Mouse (Mus musculus): Measurements from ENCODE around the gene 1700020D05Rik.
A peak's percentile ranks its signal among the peaks of the same experiment; 100 is the strongest.

The 1700020D05Rik gene

DNA sequence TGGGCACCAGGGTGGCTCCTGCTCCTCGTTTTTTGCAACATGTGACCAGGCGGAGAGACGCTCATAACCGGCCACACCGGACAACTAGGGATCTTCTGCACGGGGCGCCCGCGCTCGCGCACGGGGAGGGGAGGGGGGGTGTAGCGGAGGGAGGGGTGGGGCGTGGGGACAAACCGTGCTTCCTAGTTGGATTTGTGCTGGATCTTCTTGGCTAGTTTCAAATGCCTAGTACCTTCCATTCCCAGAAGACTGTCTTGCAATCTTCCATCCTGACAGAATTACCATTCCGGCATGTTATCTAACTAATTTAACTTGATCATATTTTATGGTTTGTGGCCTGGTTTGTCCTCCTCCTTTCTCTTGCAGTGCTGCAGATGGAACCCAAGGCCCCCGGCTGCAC, at the start of gene 1700020D05Rik:
1700020D05Rik (minus strand) TSS at position 101 of the 400 bp plus-strand sequence.
- no peak for DNase-seq (ENCODE audit: low read depth, low spot score)

DNA sequence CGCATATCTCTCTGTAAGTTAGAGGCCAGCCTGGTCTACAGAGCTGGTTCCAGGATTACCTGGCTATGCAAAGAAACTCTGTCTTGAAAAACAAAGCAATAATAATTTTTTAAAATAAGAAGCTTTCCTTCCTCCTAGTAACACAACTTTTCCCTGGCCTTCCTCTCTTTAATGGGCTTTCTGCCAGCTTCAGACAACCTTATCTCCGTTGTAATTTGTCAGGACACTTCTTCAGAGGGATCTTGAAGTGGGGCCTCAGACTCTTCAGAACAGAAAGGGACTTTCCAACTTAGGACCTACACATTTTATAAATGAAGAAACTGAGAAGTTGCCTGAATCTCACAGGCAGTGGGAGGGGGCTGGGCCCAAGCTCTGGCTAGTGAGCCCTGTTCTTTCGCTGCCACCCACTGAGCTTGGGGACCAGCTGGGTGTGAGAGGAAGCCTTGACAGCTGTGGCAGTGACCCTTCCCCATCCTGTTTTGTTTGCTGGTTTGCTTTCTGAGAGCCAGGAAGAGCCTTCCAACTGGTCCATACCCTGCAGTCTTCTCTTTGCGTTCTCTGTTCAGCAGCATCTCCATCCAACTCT, 44.0 kb upstream of the 1700020D05Rik start:
- no peak for DNase-seq (ENCODE audit: low read depth, low spot score)

DNA sequence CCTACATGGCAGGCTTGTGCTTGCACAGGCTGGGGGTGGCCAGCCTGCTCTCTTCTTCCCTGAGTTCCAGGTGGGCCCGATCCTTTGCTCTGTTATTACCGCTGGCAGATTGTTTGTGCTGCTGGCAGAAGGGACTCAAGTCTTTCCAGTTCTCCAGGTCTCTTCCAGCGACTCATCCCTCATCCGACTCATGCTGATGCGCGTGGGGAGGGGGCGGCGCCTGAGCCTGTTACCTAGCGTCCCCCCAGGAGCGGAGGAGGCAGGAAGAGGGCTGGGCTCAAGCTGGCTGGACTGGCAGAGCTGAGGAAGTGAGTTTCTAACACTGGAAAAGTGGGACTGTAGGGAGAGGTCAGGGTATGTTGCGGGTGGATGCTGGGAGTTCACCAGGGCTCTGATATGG, 40.4 kb upstream of the 1700020D05Rik start:
- no peak for DNase-seq (ENCODE audit: low read depth, low spot score)

DNA sequence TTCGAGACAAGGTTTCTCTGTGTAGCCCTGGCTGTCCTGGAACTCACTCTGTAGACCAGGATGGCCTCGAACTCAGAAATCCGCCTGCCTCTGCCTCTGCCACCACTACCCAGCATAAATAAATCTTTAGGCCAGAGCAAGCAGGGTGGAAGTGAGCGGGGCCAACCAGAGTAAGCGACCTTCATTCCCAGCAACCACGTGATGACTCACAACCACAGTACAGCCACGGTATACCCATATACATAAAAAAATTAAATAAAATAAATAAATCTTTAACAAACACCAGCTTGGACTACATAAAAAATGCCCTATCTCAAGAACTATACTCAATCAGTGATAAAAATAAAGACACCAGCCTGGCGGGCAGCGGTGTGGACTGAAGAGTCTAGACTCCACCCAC, 39.8 kb upstream of the 1700020D05Rik start:
- DNase-seq (ENCODE audit: low read depth, low spot score): no peak

DNA sequence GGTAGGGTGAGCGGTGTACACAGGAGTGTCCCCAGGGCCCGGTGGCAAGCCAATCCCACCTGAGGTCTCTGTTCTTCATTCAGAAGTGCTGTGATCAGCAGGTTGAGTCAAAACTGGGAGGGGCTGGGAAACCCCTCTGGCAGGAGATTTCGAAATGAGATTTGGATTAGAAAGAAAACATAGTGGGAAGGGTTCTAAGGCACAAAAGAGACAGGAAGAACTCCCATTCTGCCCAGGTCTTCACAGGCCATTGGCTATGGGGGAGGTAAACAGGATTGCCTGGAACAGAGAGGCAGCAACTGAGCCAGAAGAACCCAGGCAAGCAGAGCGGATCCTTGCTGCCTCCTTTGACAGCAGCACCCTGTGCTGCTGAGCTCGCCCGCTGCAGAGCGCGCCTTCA, 35.2 kb upstream of the 1700020D05Rik start:
- DNase-seq (ENCODE audit: low read depth, low spot score): no peak

DNA sequence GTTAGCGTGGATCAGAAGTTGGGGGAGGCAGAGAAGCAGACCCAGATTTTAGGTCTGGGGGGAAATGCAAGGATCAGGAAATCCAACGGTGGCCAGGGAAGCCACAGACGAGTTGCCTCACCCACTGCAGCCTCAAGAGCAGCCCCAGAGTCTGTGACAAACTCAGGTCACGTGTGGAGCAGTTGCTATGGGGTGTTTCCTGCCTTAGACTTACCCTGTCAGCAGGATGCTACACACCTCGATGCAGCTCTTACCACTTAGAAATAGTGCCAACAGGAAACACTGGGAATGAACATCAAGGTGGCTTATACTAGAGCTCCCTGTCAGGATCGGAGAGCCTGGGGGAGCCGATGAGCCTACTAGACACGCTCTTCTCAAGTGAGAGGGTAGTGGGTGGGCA, 28.9 kb upstream of the 1700020D05Rik start:
- DNase-seq (ENCODE audit: low read depth, low spot score): peak; percentile 72

DNA sequence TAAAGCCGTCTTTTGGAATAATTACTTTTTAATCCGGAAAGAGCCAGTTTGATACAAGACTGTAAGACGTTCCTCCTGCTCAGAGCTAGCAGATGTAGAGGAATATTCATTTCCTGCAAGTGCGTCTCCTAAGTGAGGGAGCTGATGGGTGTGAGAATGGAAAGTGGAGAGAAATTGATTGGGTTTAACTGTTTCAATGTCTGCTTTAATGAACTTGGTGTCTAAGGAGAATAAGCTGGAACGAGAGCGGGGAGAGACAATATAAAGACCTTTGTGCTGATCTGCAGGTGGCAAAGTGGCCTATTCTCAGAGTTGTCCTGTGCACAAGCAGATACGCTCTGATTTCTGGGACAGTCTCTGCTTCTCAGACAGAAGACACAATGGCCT, 26.5 kb upstream of the 1700020D05Rik start:
- no peak for DNase-seq (ENCODE audit: low read depth, low spot score)

DNA sequence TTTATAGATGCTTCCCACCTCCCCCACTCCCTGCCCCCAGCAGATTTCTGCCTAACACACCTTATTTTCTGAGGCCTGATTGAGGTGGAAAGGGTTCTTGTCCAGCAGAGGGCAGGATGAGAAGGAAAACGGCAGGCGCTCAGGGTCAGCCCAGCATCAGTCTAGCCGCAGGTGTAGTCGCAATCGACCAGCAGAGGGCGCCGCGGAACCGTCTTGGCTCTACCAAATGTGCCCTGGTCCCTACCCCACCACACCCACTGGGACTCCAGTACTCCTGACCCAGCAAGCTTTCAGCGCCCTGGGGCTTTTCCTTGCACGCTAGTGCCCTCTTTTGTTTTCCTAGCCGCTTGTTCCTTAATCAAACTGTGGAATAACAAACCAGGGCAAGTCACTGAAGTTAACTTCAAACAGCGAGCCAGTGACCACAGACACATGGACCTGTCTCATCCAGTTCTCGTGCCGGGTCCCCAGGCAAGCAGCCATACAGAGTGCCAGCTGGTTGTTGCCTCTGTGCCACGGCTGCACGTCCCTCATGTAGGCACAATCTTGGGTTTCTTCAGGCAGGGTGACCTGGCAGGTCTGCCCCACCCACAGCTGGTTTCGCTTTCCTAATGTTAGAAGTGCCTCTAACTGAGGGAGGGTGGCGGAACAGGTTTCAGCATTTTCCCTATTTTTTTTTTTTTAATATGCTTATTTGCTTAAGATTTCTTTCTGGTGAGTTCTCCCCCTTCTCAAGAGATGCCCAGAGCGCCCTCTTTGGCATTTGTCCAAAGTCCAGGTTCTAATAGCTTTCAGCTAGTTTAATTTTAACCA, 25.9 kb upstream of the 1700020D05Rik start:
- DNase-seq (ENCODE audit: low read depth, low spot score): peak; percentile 90

DNA sequence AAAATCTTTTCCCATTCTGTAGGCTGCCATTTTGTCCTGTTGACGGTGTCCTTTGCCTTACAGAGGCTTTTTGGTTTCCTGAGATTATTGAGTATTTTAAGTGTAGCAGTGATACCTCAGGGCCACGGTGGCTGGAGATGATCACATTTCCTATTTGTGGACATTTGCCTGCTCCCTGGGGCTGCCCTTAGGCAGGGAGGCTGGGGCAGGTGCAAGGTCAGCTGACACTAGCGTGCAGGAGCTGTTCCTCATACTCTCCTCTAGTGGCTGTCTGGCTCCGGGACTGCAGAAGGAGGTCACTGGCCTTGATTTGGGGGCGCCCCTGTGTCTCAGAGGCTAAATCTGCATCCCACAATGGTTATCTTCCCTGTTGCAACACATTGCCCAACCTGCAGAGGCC, 21.6 kb upstream of the 1700020D05Rik start:
- DNase-seq (ENCODE audit: low read depth, low spot score): no peak

DNA sequence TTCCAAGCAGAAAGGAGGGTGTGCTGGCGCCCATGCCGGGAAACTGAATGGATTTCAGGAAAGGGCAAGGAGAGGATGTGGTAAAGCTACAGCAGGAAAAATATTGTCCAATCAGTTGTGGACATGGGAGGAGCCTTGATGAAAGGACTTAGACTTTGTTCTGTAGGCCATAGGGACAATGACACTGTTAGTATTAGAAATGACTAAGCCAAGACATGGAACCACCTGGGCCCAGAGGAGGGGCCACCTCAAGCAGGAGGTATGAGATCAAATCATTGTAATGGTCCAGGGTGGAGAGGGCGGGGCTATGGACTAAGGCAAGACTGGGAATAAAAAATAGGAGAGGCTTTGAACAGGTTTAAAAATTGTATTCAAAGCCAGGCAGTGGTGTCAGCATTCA, 15.1 kb upstream of the 1700020D05Rik start:
- no peak for DNase-seq (ENCODE audit: low read depth, low spot score)

DNA sequence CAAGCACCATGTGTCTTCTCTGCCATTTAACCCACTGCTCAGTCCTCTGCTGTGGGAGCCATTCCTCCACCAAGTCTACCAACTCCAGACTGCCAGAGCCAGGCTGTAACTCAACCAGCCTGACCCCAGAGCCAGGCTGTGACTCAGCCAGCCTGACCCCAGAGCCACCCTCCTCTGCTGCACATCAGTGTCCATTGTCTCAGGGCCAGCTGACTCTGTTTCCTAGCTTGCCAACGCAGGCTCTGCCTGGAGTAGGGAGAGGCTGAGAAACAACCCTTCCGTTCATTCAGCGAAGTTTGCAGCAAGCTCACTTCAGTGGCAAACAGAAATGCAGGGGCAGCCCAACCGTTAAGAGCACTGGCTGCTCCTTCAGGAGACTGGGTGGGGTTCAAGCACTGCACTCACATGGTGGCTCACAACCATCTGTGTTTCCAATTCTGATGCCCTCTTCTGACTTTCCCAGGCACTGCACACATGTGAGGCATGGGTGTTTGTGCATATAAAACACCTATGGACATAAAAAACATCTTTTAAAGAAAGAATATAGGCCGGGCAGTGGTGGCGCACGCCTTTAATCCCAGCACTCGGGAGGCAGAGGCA, 13.4 kb upstream of the 1700020D05Rik start:
- no peak for DNase-seq (ENCODE audit: low read depth, low spot score)

DNA sequence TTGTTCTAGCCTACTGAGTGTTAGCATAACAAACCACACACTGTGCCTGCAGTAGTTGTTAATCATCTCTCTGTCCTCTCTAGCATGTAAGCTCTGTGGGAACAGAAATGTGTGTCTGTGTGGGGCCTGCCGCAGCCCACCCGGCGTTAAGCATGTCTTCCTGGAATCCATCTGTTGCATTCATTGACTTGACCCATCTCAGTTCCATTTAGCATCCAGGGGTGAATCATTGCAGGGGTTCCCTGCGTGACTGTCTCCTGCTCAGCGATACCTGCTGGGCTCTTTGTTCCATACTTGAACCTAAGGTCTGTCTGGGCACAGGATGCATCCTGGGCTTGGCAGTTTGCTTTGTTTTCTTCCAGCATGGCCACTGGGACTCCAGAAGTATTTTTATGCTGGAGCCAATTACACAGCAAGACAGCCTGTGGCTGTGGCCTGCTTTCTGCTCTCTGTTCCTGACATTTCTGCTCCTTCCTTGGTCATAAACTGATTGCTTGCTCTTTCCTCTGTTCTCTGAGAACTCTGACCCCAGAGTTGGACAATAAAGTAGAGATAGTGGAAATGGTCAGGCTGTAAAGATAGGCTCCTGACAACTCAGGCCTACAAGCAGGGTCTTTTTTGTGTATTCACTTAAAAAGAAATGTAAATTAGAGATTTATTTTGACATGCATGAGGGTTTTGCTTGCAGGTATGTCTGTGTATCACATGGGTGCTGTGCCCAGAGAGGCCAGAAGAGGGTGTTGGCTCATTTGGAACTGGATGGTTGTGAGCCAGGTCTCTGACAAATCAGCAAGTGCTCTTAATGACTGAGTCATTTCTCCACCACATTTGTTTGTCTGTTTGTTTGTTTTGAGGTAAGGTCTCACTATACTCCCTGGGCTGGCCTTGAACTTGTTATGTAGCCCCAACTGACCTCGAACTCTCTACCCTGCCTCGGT, 12.5 kb upstream of the 1700020D05Rik start:
- DNase-seq (ENCODE audit: low read depth, low spot score): no peak

DNA sequence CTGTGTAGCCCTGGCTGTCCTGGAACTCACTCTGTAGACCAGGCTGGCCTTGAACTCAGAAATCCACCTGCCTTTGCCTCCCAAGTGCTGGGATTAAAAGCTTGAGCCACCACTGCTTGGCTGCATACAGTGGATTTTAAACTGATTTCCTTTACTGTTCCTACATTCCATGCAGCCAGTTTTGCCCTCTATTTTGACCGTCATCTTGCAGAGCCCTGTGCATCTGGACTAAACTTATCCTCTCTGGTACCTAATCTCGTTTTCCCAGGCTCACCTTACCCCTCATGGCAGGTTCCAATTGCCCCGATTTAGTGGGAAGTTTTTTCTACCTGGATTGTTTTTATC, 9.4 kb upstream of the 1700020D05Rik start:
- no peak for DNase-seq (ENCODE audit: low read depth, low spot score)

DNA sequence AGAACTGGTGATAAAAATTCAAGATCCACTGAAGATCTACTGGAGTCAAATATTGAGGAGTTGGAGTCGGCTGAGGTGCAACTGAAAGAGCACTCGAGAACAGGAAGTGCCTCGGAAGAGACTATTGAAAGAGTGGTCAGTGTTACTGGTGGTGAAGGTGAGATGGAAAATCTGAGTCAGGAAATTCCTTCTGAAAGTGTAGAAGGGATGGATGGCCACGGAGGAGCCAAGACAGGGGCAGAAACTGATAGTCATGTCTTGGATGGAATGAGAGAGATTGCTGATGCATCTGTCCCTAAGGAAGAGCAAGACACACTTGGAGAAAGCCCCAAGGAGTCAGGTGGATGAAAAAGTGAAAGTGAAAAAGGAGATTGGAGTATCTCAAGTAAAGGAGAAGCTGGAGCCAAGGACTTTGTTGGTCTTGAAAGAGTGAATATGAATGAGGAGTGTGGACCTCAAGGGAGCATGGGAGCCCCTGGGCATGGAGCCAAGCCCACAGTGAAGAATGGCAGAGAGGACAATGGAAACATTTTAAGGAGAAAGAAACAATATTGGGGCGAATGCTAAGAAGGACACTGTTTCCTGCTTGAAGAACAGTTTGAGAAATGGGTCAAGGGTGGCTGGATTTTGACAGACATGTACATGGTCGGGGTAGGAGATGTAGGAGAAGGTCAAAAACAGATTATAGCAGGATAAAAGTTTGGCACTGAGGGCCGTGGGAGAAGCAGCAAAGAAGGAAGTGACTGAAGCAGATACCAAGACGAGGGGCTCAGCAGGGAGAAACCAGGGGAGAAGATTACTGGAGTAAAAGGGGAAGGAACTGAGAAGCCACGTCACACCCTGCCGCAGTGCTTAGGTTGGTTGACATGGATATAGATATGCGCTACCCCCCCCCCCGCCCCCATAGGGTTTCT, 8.8 kb upstream of the 1700020D05Rik start:
- DNase-seq (ENCODE audit: low read depth, low spot score): peak; percentile 38

DNA sequence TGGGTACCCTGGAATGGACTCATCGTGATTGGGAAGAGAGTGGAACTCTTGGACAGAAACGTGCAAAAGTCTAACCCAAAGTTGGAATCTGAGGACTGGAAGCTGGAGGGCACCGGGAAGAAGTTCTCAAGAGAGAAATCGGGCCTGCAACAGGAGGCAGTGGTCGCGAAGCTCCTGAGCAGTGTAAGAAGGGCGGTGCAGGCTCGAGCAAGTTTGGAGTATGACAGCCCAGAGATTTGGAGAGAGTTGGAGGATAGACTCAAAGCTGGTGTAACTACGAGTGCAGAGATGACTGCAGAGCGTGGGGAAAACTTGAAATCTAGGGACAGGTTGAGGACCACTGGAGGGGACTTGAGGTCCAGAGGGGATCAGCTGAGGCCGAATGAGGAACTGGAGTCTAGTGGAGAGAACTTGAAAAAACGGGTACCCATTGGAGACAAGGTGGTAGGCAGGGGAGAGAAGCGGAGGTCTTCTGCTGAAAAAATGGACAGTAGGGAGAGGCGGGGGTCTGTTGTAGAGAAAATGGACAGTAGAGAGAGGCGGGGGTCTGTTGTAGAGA, 7.6 kb upstream of the 1700020D05Rik start:
- no peak for DNase-seq (ENCODE audit: low read depth, low spot score)

DNA sequence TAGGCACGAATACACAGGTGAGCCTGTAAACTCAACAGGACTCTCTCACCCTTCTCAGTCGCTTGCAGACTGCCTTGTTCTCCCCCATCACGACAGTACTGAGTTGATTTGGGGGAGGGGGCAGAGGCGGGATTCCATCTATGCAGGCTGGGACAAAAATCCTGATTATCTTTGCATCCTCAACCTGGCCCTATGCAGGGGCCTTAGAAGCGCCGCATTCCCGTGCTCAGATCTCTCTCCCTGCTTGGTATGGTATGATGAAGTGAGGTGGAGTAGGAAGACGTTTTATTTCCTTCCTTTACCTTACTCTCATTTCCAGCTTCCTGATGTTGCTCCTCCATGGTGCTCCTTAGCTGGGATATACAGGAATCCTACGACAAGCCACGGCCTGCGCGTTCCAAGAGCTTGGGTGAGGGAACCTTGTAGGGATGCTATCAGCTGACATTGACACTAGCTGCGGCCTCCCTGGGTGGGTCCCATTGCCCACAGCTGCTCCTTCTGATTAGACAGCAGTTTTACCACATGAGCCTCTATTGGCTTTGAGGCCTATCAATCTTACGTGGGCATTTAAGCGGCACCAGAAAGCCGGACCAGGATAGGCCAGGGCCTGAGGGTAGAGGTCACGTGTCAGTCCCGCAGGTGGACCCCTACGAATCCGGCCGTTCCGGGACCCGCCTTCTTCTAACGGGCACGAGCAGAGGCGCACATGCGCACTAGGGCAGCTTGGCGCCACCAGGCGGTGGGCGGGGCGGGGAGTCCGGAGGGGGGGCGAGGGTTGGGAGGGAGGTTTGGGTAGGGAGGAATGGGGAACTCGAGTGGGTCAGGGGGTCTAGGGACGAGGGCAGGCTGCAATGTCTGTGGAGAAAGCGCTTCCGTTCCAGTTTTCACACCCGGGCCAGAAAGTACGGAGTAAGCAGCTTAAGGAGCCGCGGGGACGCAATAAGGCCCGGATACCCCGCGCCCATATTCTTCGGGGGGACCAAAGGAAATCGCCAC, 6.7 kb upstream of the 1700020D05Rik start, which contains the start of gene Snx32:
Snx32 (minus strand) TSS at position 508 of the 996 bp plus-strand sequence.
- peak; percentile 98 for DNase-seq (ENCODE audit: low read depth, low spot score)

DNA sequence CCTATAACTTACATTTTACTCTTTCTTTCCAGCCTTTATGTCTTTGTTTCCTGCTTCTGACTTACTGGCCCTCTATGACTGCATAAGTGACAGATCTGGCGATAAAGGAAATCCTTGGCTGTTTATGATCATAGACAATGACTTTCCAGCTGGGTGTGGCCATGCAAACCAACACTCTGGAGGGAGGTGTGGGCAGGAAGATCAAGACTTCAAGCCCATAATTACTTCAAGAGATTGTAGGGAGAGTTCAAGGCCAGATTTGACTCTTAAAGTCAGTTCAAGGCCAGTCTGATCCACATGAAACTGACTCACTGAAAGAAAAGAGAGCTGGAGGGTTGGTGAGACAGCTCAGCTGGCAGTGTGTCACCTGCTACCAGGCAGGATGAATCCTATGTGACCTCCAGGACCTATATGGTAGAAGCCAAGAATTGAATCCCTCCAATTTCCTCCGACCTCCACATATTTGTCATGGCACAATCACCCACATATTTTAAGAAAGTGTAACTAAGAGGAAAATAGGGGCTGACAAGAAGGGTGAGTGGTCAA, 3.2 kb downstream of the 1700020D05Rik start:
- no peak for DNase-seq (ENCODE audit: low read depth, low spot score)

DNA sequence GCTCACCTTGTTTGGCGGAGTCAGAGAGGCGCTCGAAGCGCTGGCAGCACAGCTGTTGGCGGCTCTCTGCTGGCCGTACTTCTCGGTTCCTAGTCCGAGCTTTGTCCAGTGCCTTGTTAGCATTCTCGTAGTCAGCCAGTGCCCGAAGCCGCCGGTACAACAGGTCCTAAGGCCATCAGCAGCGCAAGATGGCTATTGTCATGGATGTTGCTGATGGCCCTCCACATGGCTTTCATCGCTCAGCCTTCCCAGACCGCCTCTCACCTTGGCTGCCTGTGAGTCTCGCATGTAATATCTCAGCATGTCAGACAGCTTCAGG, 7.6 kb downstream of the 1700020D05Rik start:
- DNase-seq (ENCODE audit: low read depth, low spot score): no peak

Measured in CD4-positive helper T cell, adult 2 months (primary cell).